Mouse (Mus musculus) kidney, postnatal 0 days (tissue): ENCODE results near the gene Hoxa10. TPM values are rescaled to one million over a fixed set of nuclear protein-coding genes. Genes with fewer than 3 reads are reported as not detected.

ENCODE experiments used
- ATAC-seq: fragments of 200-750 bp; cut with Nextera tagmentation; replicated peaks from 2 replicates; pipeline ENCODE4 v1.8.0; 2017; ENCODE audit warnings: low read depth, moderate number of reproducible peaks, moderate TSS enrichment, moderate library complexity; ENCODE audit not compliant: low FRiP score
- DNase-seq: peaks from one replicate; pipeline ENCODE4 v3.0.0-alpha.2; 2016; ENCODE audit warnings: low spot score
- H3K27ac ChIP-seq: fragments of 300-500 bp; sonication (generic); 2 replicates; pipeline ENCODE4 v1.5.1; 2014; ENCODE audit warnings: mild to moderate bottlenecking
- H3K27me3 ChIP-seq: fragments of 300-500 bp; sonication (generic); 2 replicates; pipeline ENCODE4 v1.6.1; 2014; ENCODE audit warnings: low read length, mixed read lengths; ENCODE audit not compliant: insufficient read depth
- H3K36me3 ChIP-seq: fragments of 300-500 bp; sonication (generic); 2 replicates; pipeline ENCODE4 v1.6.1; 2014; ENCODE audit warnings: low read length, mixed read lengths; ENCODE audit not compliant: insufficient read depth
- H3K4me1 ChIP-seq: fragments of 300-500 bp; sonication (generic); replicated peaks from 2 replicates; pipeline ENCODE4 v1.6.1; 2014; ENCODE audit warnings: antibody characterized with exemption, low read length, mixed read lengths; ENCODE audit not compliant: insufficient read depth
- H3K4me2 ChIP-seq: fragments of 300-500 bp; sonication (generic); 2 replicates; pipeline ENCODE4 v1.6.1; 2014; ENCODE audit warnings: mild to moderate bottlenecking, low read length, moderate library complexity, mixed read lengths
- H3K4me3 ChIP-seq: fragments of 300-500 bp; sonication (generic); replicated peaks from 2 replicates; pipeline ENCODE4 v1.5.1; 2014; ENCODE audit warnings: low read depth, low read length
- H3K9ac ChIP-seq: fragments of 300-500 bp; sonication (generic); 2 replicates; pipeline ENCODE4 v1.6.1; 2014; ENCODE audit warnings: low read depth, low read length
- H3K9me3 ChIP-seq: fragments of 300-500 bp; sonication (generic); replicated peaks from 2 replicates; pipeline ENCODE4 v1.6.1; 2016; ENCODE audit warnings: low read length, inconsistent platforms, mixed read lengths
- CTCF ChIP-seq: IDR thresholded peaks from 2 replicates; pipeline ENCODE4 v1.5.1; 2016; ENCODE audit warnings: antibody characterized with exemption, low read depth, mild to moderate bottlenecking, moderate library complexity
- WGBS: fragments of 180-500 bp; shearing (Covaris S2); extraction: QIAGEN DNeasy Blood & Tissue Kit; methylation state at CpG from one replicate; pipeline ENCODE4 v1.1.7; 2014; 5-methylcytosine and 5-hydroxymethylcytosine counted together
- polyA plus RNA-seq: library from polyadenylated mRNA; unstranded; fragments of >200 nt; fragmentation: Nextera tagmentation; extraction: Ambion mirVana; gene quantifications from 2 replicates; pipeline ENCODE4 v1.2.1, GENCODE M21; 2015

The Hoxa10 gene
- polyA plus RNA-seq, 1 experiment from 2014 or later: 183 TPM

GRCm38 (mm10) chr6:52226569-52227257, 13.9 kb downstream of the Hoxa10 start:
- DNase-seq (peak; percentile 91), ATAC-seq (0 out of 2 replicates have a peak, but pooled peaks have one; percentile 1)
- Histone ChIP-seq H3K4me3 (peak overlapping the region; percentile 85), H3K4me2 (peak overlapping the region; percentile 89), H3K9ac (peak overlapping the region; percentile 97), H3K27ac (peak overlapping the region; percentile 95), H3K36me3 (peaks cover 6% of the 10 kb centered on the region; the same call in 1 of the 2 replicates), H3K9me3 (no peaks in the 10 kb centered on the region), H3K4me1 (peaks cover 8% of the 10 kb centered on the region; the same call in 1 of the 2 replicates), H3K27me3 (no peaks in the 10 kb centered on the region)
- WGBS: 4% methylated on average over 26 of the region's 26 CpGs
- no peak for TF ChIP-seq CTCF

- DNase-seq (peak; percentile 97), ATAC-seq (peak; percentile 31)
- Histone ChIP-seq H3K9me3 (no peaks in the 10 kb centered on the region), H3K4me1 (peaks cover 8% of the 10 kb centered on the region; the same call in 1 of the 2 replicates), H3K4me3 (peak overlapping the region; percentile 85), H3K9ac (peak overlapping the region; percentile 97), H3K4me2 (peak overlapping the region; percentile 89), H3K27me3 (no peaks in the 10 kb centered on the region), H3K36me3 (peaks cover 6% of the 10 kb centered on the region; the same call in 1 of the 2 replicates), H3K27ac (peak overlapping the region; percentile 95)
- under 1% methylated on average over 69 of the region's 69 CpGs for WGBS
- no peak; the same call in 1 of the 2 replicates for TF ChIP-seq CTCF
These were observed 14.8 kb downstream of the Hoxa10 start for GRCm38 (mm10) chr6:52225612-52226568.

- no peak for ATAC-seq
- no peaks in the 10 kb centered on the region for H3K27me3 ChIP-seq
These were observed 15.6 kb downstream of the Hoxa10 start for GRCm38 (mm10) chr6:52224895-52225611.

GRCm38 (mm10) chr6:52223939-52224760, 16.5 kb downstream of the Hoxa10 start:
- H3K4me1 ChIP-seq: peaks cover 21% of the 10 kb centered on the region
- H3K4me2 ChIP-seq: peak overlapping the region; percentile 89
- under 1% methylated on average over 23 of the region's 24 CpGs for WGBS
- no peaks in the 10 kb centered on the region for H3K9me3 ChIP-seq
- no peak for TF ChIP-seq CTCF
- ATAC-seq: no peak
- peak overlapping the region; percentile 97 for H3K9ac ChIP-seq
- 0 out of 2 replicates have a peak, but pooled peaks cover 6% of the 10 kb centered on the region for H3K36me3 ChIP-seq
- DNase-seq: no peak
- H3K27ac ChIP-seq: peak overlapping the region; percentile 95
- H3K27me3 ChIP-seq: no peaks in the 10 kb centered on the region
- H3K4me3 ChIP-seq: peak overlapping the region; percentile 85

More at GRCm38 (mm10) chr6:52224895-52225611, 15.6 kb downstream of the Hoxa10 start:
- H3K9ac ChIP-seq: peak overlapping the region; percentile 97
- no peak for TF ChIP-seq CTCF
- DNase-seq: no peak
- H3K4me1 ChIP-seq: peaks cover 12% of the 10 kb centered on the region
- peak overlapping the region; percentile 85 for H3K4me3 ChIP-seq
- peaks cover 6% of the 10 kb centered on the region; the same call in 1 of the 2 replicates for H3K36me3 ChIP-seq
- peak overlapping the region; percentile 95 for H3K27ac ChIP-seq
- H3K4me2 ChIP-seq: peak overlapping the region; percentile 89
- H3K9me3 ChIP-seq: no peaks in the 10 kb centered on the region
- under 1% methylated on average over 36 of the region's 36 CpGs for WGBS

- Histone ChIP-seq H3K9me3 (no peaks in the 10 kb centered on the region), H3K27ac (peak overlapping the region; percentile 96), H3K9ac (peak overlapping the region; percentile 97), H3K4me2 (peak overlapping the region; percentile 89), H3K36me3 (0 out of 2 replicates have a peak, but pooled peaks cover 6% of the 10 kb centered on the region), H3K4me1 (peaks cover 27% of the 10 kb centered on the region), H3K27me3 (no peaks in the 10 kb centered on the region), H3K4me3 (peak overlapping the region; percentile 85)
- 5% methylated on average over 13 of the region's 13 CpGs for WGBS
- ATAC-seq (no peak), DNase-seq (no peak)
- TF ChIP-seq CTCF: no peak
These were observed 17.9 kb downstream of the Hoxa10 start for GRCm38 (mm10) chr6:52222729-52223128.
